Mouse (Mus musculus) limb, embryonic 10.5 days (tissue): ENCODE measurements at regions not wholly inside any gene's neighbourhood (a gene's known extent, or its start where the extent isn't known, plus 50 kb on each side); places are given as distances from the start of the nearest gene placed in this dataset.
"Not testable (repeated sequence)": the region's sequence is repeated elsewhere in the genome, so short reads cannot be mapped to it uniquely, and the experiment has no call there.

Experiments used
- DNase-seq: peaks from one replicate; pipeline ENCODE4 v3.0.0-alpha.2; 2017; ENCODE audit warnings: low spot score
- H3K27ac ChIP-seq: fragments of 300-500 bp; sonication (generic); 2 replicates; pipeline ENCODE4 v1.5.1; 2016; ENCODE audit warnings: mild to moderate bottlenecking
- H3K27me3 ChIP-seq: fragments of 300-500 bp; sonication (generic); 2 replicates; pipeline ENCODE4 v1.6.1; 2016; ENCODE audit warnings: low read depth, mild to moderate bottlenecking; ENCODE audit not compliant: poor library complexity, severe bottlenecking
- H3K36me3 ChIP-seq: fragments of 300-500 bp; sonication (generic); 2 replicates; pipeline ENCODE4 v1.6.1; 2016; ENCODE audit warnings: mild to moderate bottlenecking, moderate library complexity
- H3K4me1 ChIP-seq: fragments of 300-500 bp; sonication (generic); 2 replicates; pipeline ENCODE4 v1.6.1; 2016
- H3K4me3 ChIP-seq: fragments of 300-500 bp; sonication (generic); 2 replicates; pipeline ENCODE4 v1.5.1; 2016; ENCODE audit warnings: mild to moderate bottlenecking, moderate library complexity
- H3K9me3 ChIP-seq: fragments of 300-500 bp; sonication (generic); replicated peaks from 2 replicates; pipeline ENCODE4 v1.6.1; 2016; ENCODE audit warnings: mild to moderate bottlenecking
- WGBS: fragments of 180-500 bp; shearing (Covaris S2); methylation state at CpG from one replicate; pipeline ENCODE4 v1.1.7; 2016; 5-methylcytosine and 5-hydroxymethylcytosine counted together

DNA sequence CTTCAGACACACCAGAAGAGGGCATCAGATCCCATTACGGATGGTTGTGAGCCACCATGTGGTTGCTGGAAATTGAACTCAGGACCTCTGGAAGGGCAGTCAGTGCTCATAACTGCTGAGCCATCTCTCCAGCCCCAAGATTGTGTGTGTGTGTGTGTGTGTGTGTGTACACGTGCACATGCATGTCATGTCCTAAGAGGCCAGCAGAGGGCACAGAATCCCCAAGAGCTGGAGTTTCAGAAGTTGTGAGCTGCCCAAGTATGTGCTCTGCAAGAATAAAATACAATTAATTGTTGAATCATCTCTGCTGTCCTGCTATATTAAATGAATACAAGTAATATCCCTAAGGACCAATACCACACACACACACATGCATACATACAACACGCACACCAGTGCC, 130.8 kb upstream of the Mrps10 start:
- peaks cover 57% of the 10 kb centered on the region for H3K36me3 ChIP-seq
- not testable (repeated sequence) for H3K4me3 ChIP-seq, H3K9me3 ChIP-seq, H3K4me1 ChIP-seq, DNase-seq, H3K27me3 ChIP-seq, H3K27ac ChIP-seq
- 95% methylated on average over 3 of the region's 3 CpGs for WGBS

DNA sequence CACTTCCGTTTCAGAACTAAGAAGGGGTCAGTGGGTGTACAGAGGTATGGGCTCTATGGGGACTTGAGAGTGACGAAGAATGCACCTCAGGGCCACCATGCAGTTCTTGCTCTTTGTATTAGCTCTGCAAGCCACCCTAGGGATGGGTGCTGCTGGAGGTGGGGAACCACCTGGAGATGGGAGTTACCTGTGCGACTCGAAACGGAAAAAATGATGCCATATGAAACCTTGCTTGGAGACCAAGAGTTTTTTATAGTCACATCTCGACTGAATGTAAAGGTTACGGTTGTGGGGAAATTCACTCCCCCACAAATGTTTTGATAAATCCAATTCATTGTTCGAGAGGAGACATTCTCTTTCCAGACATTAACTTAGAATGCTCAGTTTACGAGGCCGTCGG, 134.3 kb upstream of the Mrps10 start:
- no peak for DNase-seq
- H3K4me3 ChIP-seq: no peak overlapping the region
- no peak overlapping the region for H3K27ac ChIP-seq
- no peaks in the 10 kb centered on the region for H3K27me3 ChIP-seq
- H3K9me3 ChIP-seq: no peaks in the 10 kb centered on the region
- peaks cover 10% of the 10 kb centered on the region; the same call in 1 of the 2 replicates for H3K4me1 ChIP-seq
- H3K36me3 ChIP-seq: peaks cover 74% of the 10 kb centered on the region
- 91% methylated on average over 11 of the region's 11 CpGs for WGBS

DNA sequence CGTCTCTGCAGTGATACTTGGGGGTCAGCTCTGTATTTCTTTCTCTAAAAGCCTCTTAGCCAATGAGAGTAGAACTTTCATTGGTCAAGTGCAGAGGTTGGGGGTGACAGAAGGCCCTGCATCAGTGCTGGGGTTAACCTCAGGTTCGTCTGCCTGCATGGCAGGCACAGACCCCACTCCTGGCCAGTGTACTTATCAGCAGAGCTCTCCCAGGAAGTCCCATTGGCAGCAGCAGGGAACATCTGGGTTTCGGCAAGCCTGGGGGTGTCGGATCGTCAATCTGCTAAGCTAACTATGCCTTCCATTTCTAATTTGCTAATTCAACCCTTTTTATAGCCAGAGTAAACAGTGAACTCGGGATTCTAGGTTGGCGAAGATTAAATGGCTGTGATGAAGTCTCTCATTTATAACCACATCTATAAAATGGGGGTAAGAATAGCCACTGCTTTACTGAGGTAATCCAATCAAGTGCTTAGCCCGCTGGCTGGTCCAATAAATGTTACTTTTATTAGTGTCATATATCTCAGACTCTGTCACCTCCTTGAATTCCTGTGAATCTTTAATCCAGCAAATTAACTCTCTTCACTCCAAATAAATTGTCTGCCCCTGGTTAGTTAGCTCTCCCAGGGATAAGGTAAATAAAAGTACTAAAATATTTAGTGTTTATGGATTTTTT, 135.5 kb upstream of the Mrps10 start:
- WGBS: 41% methylated on average over 8 of the region's 8 CpGs
- H3K36me3 ChIP-seq: peaks cover 79% of the 10 kb centered on the region

DNA sequence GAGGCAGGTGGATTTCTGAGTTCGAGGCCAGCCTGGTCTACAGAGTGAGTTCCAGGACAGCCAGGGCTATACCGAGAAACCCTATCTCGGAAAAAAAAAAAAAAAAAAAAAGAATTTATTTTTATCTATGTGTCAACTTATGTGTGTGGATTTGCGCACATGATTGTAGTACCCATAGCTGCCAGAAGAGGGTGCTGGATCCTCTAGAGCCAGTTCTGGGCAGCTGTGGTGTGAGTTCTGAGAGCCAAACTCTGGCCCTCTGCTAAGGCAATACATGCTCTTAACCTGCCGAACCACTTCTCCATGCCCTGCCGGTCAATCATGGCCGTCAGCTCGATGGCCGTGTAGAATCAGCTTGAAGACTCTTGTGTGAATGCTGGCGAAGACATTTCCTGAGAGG, 138.0 kb upstream of the Mrps10 start:
- DNase-seq: no peak
- peaks cover 10% of the 10 kb centered on the region; the same call in 1 of the 2 replicates for H3K4me1 ChIP-seq
- no peak overlapping the region for H3K4me3 ChIP-seq
- no peaks in the 10 kb centered on the region for H3K27me3 ChIP-seq
- H3K9me3 ChIP-seq: no peaks in the 10 kb centered on the region
- H3K27ac ChIP-seq: no peak overlapping the region
- WGBS: 98% methylated on average over 10 of the region's 10 CpGs
- peaks cover 61% of the 10 kb centered on the region for H3K36me3 ChIP-seq

More for the DNA sequence above, 135.5 kb upstream of the Mrps10 start:
- no peak overlapping the region for H3K27ac ChIP-seq
- no peak for DNase-seq
- H3K4me1 ChIP-seq: peaks cover 10% of the 10 kb centered on the region; the same call in 1 of the 2 replicates
- no peak overlapping the region for H3K4me3 ChIP-seq
- H3K27me3 ChIP-seq: no peaks in the 10 kb centered on the region
- H3K9me3 ChIP-seq: no peaks in the 10 kb centered on the region

DNA sequence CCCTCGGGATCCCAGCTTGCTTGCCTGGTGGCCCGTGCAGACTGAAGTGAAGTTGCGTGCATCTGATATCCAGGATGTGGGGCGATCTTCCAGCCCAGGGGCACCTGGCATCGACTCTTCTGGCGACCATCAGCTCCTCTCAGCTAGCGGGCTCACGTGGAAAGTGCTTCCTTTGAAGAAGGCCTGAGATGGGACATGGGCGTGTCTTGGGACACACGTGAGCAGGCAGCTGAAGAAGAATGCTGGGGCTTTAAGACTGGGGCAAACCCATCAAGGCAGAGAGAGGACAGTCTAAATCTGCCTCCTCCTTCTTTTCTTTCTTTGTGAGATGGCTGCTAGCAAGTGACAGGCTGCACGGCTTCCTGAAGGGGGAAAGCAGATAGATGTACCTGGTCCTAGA, 142.3 kb upstream of the Mrps10 start:
- Histone ChIP-seq H3K9me3 (no peaks in the 10 kb centered on the region), H3K36me3 (peaks cover 31% of the 10 kb centered on the region), H3K4me3 (no peak overlapping the region), H3K4me1 (no peaks in the 10 kb centered on the region), H3K27me3 (no peaks in the 10 kb centered on the region), H3K27ac (no peak overlapping the region)
- WGBS: 85% methylated on average over 11 of the region's 11 CpGs
- no peak for DNase-seq

DNA sequence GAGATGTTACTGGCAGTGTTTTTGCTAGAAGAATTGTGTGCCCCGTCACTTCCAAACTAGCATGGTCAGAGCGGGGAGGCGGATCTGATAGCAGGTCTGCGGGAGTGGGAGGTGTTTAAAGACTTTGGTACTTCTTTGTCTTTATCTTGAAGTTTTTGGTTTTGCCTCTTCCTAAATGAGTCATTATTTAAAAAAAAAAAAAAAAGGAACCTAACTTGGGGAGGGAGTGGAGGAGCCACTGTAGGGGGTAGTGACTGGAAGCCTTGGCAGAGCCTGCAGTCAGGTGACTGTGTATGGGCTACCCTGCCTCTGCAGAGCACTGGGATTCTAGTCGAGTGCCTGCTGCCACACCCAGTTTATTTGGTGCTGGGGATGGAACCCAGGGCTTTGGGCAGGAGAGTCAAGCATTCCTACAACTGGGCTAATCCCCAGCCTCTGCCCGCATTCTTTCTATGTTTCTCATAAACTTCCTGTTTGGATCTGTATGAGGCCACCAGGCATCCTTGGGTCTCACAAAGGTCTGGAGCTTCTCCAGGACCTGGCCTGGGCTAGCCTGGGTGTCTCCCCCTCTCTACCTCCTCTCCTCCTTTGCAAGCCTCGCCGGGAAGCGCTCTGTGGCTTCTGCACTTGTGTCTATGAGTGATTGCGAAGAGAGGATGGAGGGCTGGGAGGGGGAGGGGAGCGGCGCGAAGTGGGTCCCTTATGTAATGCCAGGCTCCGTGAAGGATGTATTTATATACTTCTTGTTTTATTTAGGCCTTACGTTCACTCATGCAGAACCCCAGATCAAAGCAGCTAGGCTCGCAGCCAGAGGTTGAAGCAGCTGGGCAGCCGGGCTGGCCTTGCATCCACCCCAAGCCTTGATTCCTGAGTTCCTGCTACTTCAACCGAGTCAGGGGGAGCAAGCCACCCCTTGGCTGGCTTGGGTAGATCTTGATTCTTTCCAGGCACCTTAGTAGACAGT, 143.1 kb upstream of the Mrps10 start:
- DNase-seq: no peak
- Histone ChIP-seq H3K4me3 (no peak overlapping the region), H3K4me1 (no peaks in the 10 kb centered on the region), H3K27me3 (no peaks in the 10 kb centered on the region), H3K36me3 (peaks cover 29% of the 10 kb centered on the region), H3K27ac (no peak overlapping the region), H3K9me3 (no peaks in the 10 kb centered on the region)
- WGBS: 70% methylated on average over 18 of the region's 18 CpGs

DNA sequence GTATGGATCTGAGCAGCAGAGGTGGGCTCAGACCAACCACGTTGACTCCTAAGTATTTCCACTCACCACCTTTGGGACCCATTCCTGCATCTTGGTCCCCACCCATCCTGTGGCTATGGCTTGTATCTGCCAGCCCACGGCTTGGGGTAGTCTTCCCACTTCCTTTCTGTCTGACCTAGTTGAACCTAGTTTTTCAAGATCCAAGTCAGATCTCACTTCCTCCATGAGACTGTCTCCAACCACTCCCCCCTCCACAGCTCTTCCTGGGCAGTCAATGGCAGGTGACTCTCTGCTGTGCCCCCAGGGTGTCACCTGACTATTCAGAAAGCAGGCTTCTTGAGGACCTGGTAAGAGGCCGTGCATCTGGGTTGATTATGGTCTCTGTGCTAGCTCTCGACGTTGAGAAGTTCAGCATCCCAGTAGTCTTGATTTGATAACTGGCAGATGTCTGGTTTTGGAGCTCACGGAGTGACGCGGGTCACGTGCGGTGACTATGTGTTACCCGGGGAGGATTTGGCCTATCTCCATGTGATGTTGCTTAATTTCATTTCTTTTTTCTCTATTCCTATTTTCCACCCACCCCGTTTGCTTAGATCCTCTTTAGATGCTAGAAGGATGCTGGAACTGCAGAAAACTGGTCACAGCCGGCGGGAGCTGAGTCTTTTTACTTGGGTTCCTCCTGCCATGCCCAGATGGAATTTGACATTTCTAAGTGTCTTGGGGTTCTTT, 147.5 kb upstream of the Mrps10 start:
- Histone ChIP-seq H3K4me3 (no peak overlapping the region), H3K27me3 (no peaks in the 10 kb centered on the region), H3K27ac (no peak overlapping the region), H3K9me3 (no peaks in the 10 kb centered on the region), H3K4me1 (no peaks in the 10 kb centered on the region), H3K36me3 (peaks cover 6% of the 10 kb centered on the region; the same call in 1 of the 2 replicates)
- 95% methylated on average over 14 of the region's 14 CpGs for WGBS
- DNase-seq: no peak

DNA sequence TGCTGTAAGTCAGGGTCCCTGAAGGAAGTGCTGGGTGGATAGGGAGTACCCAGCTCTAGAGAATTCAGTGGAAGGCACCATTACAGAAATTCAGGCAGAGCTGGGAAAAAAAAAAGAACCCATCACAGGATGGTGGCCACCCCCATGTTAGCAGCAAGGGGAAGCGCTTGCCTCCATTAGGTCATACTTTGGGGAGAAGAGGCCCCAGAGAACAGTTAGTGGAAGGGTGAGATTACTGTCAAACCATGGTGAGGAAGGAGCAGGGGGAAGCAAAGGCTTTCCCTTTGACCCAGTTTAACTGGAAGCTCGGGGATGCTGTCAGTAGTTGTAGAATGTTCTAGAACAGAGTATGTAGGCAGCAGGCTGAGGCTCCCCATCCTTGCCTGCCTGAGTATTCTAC, 148.8 kb upstream of the Mrps10 start:
- H3K27ac ChIP-seq: no peak overlapping the region
- peaks cover 6% of the 10 kb centered on the region; the same call in 1 of the 2 replicates for H3K36me3 ChIP-seq
- no peaks in the 10 kb centered on the region for H3K4me1 ChIP-seq
- no peaks in the 10 kb centered on the region for H3K27me3 ChIP-seq
- no peaks in the 10 kb centered on the region for H3K9me3 ChIP-seq
- WGBS: 96% methylated on average over 2 of the region's 2 CpGs
- no peak overlapping the region for H3K4me3 ChIP-seq
- no peak for DNase-seq

DNA sequence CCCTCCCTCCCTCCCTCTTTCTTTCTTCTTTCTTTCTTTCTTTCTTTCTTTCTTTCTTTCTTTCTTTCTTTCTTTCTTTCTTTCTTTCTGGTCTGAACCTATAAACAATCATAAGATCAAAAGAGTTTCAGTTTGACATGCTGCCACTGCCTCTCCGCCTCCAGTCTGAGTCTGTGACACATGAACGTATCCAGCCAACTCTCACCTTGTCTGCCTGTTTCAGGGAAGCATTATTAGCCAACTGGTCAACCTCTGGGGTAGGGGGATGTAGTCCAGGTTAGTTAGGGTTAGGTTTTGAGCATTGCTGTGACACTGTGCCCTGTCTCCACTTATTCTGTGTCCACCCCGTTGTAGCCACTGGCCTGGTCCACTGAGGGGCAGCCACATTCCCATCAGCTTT, 152.2 kb upstream of the Mrps10 start:
- no peaks in the 10 kb centered on the region for H3K9me3 ChIP-seq
- H3K4me3 ChIP-seq: no peak overlapping the region
- DNase-seq: no peak
- peaks cover 22% of the 10 kb centered on the region; the same call in 1 of the 2 replicates for H3K36me3 ChIP-seq
- no peaks in the 10 kb centered on the region for H3K4me1 ChIP-seq
- no peaks in the 10 kb centered on the region for H3K27me3 ChIP-seq
- no peak overlapping the region for H3K27ac ChIP-seq
- WGBS: 89% methylated on average over 3 of the region's 3 CpGs

DNA sequence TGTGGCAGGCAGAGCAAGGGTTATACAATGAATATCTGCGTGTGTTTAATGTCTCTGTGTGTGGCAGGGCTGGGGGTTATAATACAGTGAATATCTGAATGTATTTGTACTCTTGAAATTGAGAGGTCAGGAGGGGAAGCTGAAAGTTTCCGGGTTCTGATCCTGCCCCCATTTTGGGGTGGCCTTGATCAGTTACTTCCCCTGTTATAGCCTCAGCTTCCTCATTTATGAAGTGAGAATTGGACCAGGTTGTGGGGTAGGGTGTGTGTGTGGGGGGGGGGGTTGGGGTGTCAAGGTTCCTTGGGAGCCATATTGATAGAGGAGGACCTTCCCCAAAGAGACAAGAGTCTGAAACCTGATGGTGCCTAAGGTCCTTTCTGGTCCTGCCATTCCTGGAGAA, 152.8 kb upstream of the Mrps10 start:
- H3K36me3 ChIP-seq: peaks cover 19% of the 10 kb centered on the region; the same call in 1 of the 2 replicates
- no peak overlapping the region for H3K27ac ChIP-seq
- DNase-seq: no peak
- WGBS: 86% methylated on average over 2 of the region's 2 CpGs
- H3K27me3 ChIP-seq: no peaks in the 10 kb centered on the region
- H3K4me1 ChIP-seq: no peaks in the 10 kb centered on the region
- no peaks in the 10 kb centered on the region for H3K9me3 ChIP-seq
- H3K4me3 ChIP-seq: no peak overlapping the region

DNA sequence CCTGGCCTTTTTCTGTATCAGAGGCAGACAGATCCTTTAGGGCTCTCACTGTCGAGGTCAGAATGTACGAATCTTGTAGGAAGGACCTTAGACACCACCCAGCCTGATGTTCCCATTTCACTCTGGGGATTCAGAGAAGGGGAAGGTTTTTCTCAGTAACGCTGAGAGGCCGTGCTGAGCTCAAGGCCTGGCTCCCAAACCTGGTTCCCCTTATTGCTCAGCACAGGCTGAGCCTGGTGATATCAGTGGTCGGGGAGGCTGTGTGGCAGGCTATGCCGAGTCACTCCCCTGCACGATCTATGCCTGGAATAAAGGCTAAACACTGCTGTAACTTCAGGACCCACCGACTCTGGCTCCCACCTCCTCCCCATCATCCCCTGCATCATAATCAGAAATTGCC, 154.6 kb upstream of the Mrps10 start:
- H3K27ac ChIP-seq: no peak overlapping the region
- H3K27me3 ChIP-seq: no peaks in the 10 kb centered on the region
- H3K4me3 ChIP-seq: no peak overlapping the region
- peaks cover 16% of the 10 kb centered on the region; the same call in 1 of the 2 replicates for H3K36me3 ChIP-seq
- H3K4me1 ChIP-seq: no peaks in the 10 kb centered on the region; the same call in 1 of the 2 replicates
- WGBS: 95% methylated on average over 8 of the region's 8 CpGs
- DNase-seq: no peak
- H3K9me3 ChIP-seq: no peaks in the 10 kb centered on the region

DNA sequence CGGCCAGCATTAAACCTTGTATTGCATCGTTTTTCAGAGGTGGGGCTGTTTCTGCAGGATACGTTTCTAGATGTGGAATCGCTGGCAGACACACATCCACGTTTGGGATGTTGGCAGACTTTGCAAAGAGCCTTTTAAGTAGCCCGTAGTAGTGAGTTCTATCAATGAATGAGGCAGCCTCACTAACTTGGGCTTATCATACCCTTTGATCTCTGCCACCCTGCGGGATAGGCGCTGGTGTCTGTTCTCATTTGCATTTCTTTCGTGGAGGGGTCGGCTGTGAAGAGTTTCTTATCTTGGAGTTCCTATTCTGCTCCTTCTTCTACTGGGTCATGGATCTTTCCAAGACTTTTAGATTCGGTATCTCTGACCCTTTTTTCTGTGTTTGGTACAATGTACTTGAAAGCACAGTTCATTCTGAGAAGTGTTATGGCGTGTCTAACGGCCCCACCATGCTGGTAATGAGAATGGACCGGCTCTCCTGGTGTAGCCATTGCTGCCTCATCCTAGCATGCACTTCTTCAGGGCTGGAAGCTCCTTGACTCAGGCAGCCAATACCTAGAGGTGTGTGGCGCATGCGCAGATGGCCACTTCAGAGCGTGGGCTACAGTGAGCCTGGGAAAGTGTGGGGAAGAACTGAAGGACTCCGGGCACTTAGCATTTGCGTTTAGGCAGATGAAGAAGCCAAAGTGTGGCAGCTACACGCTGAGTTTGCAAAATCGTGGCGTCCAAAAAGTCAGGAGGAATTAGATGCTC, 158.1 kb upstream of the Mrps10 start:
- Histone ChIP-seq H3K36me3 (peaks cover 16% of the 10 kb centered on the region; the same call in 1 of the 2 replicates), H3K27ac (no peak overlapping the region)

More for the DNA sequence above, 158.1 kb upstream of the Mrps10 start:
- Histone ChIP-seq H3K4me3 (no peak overlapping the region), H3K4me1 (peaks cover 6% of the 10 kb centered on the region), H3K9me3 (no peaks in the 10 kb centered on the region), H3K27me3 (no peaks in the 10 kb centered on the region)
- DNase-seq: no peak
- WGBS: 69% methylated on average over 22 of the region's 22 CpGs
